Mouse (Mus musculus) lung, postnatal 36 days (tissue): ENCODE measurements around the gene Atp12a.

Source experiments
- DNase-seq: peaks from one replicate; pipeline ENCODE4 v3.0.0; 2022; ENCODE audit warnings: mixed read lengths

Gene Atp12a

DNA sequence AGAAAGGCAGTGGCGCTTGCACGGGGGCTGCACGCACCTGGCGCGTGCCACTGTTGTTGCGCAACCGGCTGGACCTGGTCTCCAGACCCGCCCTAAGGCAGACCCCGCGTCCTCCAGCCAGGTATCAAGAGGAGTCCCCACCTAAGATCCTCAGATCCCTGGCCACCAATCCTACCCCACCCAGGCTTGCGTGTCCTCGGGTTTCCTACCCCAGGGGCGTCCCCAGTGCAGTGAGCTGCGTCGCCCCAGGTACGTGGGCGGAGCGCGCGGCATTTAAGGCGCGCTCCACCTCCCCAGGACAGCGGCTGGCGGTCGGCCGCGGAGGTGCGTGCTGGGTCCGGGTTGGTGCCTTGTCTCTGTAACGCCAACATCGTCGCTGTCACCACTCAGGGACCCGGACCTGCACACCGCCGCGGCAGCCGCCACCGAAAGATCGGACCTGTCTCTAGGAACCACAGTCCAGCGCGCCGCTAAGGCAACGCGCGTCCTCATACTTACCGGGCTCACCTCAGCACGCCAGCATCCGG, at the start of gene Atp12a:
Gene Atp12a, plus strand, starts transcription at position 358 of the 527 bp plus-strand sequence.
- DNase-seq: no peak

DNA sequence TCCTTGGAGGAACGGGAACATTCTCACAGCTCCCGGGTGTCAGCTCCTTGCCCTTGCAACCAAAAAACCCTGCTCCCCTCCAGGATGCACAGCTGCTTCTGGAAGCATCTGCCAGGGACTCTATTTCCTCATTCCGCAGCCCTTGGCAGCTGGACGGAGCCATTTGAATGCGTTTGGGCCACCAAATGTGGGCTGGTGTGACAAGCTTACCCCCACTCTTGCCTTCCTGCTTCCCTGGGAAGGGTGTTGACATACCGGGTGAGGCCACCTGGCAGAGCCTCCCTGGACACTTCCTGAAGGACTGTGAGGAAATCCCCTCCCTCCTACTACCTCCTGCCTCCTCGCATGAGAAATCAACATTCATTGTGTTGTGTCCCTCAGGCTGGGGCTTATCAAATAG, 49.3 kb upstream of the Atp12a start:
- DNase-seq: peak; percentile 14

DNA sequence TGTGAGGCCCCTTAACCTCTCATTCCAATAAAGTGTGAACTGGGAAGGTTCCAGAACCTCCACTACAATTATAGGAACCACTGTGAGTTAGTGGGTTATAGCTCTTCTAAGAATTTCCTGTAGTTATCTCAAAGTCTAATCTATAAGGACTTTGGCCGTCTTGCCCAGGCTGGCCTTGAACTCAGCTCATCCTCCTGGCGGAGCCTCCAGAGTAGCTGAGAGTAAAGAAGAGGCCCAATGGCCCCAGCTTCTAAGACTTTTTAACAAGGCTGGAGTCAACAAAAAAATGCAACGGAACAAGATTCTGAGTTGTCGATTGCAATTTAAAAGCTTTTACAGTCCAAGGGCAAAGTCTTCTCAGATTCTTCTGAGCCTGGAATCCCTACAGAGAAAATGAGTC, 48.5 kb upstream of the Atp12a start:
- DNase-seq: no peak

GRCm38 (mm10) chr14:56322982-56323381, 41.9 kb upstream of the Atp12a start:
- no peak for DNase-seq

DNA sequence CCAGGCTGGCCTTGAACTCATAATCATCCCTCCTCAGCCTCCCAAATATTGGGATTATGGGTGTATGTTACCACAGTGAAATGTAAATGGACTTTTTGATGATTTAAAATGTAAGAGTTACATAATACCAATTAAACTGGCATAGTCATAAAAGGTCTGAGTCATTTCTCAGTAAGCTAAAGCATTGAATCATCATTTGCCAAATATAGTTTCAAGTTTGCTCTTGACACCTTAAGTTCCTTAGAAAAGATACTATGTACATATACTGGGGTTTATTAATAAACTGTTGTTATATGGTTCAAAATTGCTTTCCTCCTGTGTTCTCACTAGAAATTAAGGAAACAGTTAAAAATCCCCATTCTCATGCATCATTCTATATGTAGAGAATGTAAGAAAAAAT, 39.8 kb upstream of the Atp12a start:
- no peak for DNase-seq

DNA sequence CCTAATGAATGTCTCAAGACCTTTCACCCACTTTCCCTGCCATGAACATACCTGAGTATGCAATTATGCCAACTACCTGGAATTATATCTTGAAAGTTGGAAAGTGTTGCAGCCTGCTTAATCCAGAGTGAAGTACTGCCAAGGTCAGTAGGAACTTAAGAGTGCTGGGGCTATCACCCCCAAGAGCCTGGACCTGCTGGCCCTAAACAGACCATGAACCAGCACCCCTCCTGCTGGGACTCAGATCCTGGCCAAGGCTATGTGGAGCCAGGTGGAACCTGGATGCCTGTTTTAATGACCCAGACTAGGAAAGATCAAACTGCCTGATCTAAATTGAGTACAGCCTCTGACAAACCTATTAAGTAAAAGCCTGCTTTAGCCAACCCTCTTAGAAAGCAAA, 31.2 kb upstream of the Atp12a start:
- DNase-seq: no peak

GRCm38 (mm10) chr14:56334437-56334836, 30.4 kb upstream of the Atp12a start:
- no peak for DNase-seq

DNA sequence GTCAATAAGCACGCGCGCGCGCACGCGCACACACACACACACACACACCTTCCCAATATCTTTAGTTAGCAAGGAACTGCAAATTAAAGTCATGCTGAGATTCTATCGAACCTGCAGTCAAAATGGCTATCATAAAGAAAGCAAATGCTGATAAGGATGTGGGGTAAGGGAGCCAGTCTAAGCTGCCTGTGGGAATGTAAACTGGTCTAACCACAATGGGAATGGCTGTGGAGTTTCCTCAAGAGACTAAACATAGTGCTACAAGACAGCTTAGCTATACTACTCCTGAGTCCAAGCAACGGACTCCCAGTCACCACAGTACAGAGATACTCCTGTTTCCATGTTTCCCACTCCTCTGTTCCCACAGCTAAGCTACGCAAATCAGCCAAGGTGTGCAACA, 28.8 kb upstream of the Atp12a start:
- no peak for DNase-seq

DNA sequence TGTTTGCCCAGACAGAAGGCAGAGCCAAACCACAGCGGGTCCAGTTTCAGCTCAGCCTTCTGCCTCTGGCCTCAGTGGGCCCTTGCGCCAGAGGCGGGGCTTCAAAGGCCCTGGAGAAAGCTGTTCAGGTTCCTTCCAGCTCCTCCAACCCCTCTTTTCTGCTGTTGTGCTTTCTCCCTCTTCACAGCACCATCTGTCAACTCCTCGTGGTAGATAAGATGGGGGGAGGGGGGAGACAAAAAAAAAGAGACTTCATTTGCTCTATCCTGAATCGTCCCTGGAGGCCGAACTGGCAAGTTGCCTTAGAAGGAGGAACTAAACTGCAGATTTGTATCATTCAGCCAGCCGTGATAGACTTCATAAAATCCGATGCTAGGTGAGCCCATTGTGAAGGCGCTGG, 27.8 kb upstream of the Atp12a start:
- DNase-seq: no peak

GRCm38 (mm10) chr14:56337696-56338095, 27.2 kb upstream of the Atp12a start:
- no peak for DNase-seq

DNA sequence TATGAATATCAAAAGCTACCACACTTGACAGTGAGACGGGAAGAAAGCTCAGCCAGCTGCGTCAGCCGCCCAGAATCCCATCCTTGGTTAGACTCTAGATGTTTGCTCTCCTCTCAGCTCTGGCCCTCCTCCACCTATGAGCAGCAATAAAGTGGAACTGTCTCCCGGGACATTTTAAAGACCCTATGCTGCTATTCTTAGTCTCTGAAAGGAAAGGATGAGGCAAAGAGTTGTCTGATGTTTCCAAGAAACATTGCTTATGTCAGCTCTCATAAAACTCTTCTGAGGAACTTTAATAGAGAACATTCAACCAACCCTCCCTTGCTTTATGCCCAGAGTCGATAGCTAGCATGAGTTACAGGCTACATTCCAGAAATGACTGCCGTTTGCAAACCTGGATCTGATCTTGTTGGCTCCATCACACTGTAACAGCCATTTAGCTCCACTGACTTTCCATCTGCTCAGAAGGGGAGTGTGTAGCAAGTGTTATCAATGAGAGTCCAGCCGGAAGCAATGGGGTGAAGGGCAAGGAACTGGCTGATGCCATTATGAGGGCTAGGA, 25.9 kb upstream of the Atp12a start:
- DNase-seq: no peak

DNA sequence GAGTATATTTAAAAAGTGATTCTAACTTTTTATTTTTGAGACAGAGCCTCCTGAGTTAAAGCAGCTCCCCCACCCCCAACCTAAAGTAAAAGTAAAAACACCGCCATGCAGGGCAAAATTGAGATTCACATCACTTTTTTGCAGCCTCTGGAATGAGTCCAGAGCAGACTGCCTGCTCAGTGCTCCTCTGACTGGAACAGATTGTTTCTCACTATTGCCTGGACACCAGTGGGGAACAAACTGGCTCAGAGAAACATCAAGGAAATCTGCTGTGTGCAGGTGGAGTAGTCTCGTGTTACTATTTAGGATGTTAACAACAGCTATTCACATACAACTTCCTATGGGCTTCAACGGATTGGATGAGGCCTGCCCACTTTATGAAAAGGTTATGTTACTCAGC, 16.2 kb upstream of the Atp12a start:
- DNase-seq: no peak

GRCm38 (mm10) chr14:56349541-56349940, 15.3 kb upstream of the Atp12a start:
- DNase-seq: no peak

- peak; percentile 29 for DNase-seq
Measured at GRCm38 (mm10) chr14:56351959-56352660, 12.8 kb upstream of the Atp12a start.

DNA sequence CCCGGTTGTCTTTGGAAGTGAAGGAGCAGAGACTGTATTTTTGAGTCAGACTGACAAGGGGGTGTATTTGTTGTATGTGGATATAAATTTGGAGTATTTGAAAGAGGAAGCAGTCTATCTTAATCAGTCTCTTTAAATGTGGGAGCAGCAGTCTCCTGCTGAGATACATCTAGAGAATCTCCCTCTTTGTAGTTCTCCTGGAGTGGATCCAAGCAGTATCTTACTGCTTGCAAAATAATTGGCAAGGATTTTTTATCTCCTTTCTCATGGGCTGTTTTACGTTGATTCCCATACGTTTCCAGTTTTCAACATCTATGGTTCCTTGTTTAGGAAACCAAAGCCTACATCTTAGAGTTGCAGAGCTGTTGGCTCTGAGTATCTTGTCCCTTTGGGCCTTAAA, 10.1 kb upstream of the Atp12a start:
- no peak for DNase-seq

- DNase-seq: no peak
Measured at GRCm38 (mm10) chr14:56355396-56355795, 9.5 kb upstream of the Atp12a start.

DNA sequence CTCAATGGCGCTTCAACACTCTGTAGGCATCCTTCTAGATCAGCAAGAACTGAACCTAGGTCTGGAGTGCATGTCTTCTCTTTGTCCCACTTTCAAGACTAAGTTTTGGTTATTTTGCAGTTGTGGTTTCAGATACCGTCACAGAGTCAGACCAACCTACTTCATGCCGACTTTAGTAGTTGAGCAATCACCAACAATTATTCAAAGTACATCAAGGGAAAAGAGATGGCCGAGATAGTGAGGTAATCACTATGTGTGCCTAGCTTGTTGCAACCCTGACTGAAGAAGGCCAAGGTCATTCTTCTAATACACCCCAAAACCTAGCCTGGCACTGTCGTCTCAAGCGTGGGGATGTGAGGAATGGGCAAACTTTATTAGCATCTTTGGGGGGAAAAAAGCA, 8.7 kb upstream of the Atp12a start:
- no peak for DNase-seq

DNA sequence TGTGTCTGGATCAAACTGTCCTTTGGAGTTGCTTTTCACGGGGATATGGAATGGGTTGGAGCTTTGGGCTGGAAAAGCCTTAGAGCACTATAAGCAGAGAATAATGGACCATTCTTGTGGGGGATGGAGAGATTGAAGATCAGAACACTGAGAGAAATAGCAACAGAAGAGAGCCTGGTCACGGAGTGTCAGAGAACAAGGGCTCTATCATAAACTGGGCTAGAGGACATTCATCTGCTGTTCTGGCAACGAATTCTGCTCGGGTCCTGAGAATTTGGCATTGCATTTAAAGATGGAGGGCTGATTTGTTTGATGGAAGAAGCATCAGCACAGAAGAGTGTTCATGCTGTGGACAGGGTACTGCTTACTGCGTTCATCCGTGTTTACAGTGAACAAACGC, 6.4 kb upstream of the Atp12a start:
- DNase-seq: no peak

DNA sequence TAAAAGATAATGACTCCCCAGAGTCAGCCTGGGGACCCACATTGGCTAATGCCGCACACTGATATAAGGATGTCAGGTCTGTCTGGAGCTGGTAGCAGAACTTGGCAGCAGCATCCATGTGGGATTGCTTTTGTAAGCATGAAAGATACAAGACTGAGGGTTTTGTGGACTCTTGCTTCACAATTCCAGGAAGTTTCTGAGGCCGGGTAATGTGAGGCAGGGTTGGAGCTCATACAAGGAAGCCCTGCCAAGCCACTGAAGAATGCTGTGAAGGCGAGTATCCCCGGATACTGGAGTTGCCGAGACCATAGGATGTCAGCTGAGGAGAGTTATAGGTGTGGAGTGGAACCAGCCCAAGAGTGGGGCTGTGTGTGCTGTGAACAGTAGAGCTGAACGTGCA, 5.7 kb upstream of the Atp12a start:
- DNase-seq: no peak

- no peak for DNase-seq
Measured at GRCm38 (mm10) chr14:56365292-56365691, 424 bp downstream of the Atp12a start.

- no peak for DNase-seq
Measured at GRCm38 (mm10) chr14:56366712-56367111, 1.8 kb downstream of the Atp12a start.

DNA sequence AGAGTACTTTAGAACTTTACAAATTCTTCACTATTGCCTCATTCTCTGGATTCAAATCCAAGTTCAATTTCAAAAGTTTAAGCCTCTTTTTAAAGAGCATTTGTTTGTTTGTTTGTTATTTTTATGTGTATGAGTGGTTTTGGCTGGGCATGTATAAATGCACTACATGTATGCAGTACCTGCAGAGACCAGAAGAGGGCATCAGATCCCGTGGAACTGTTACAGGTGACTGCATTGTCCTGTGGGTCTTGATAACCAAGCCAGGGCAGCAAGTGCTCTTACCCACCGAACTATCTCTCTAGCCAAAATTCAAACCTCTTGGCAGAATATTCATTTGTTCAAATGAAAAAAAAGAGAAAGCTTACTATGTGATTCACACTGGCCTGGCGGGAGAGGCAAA, 4.0 kb downstream of the Atp12a start:
- peak; percentile 30 for DNase-seq

- peak; percentile 89 for DNase-seq
Measured at GRCm38 (mm10) chr14:56375731-56376130, 10.9 kb downstream of the Atp12a start.

DNA sequence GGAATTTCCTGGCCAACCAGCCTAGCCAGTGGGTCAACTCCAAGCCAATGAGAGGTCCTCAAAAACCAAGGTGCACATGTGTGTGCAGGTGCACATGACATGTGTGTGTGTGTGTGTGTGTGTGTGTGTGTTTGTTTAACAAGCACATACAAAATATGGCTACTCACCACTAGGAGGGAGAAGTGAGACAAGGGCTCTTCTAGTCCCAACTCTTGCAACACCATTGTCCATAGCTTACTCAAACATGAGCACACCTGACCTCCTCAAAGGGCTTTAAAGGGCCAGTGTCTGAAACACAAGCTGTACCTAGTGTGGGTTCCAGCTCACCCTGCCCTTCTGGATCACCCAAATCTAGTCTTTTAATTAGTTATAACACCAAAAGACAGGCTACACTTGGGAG, 12.9 kb downstream of the Atp12a start:
- peak; percentile 53 for DNase-seq

DNA sequence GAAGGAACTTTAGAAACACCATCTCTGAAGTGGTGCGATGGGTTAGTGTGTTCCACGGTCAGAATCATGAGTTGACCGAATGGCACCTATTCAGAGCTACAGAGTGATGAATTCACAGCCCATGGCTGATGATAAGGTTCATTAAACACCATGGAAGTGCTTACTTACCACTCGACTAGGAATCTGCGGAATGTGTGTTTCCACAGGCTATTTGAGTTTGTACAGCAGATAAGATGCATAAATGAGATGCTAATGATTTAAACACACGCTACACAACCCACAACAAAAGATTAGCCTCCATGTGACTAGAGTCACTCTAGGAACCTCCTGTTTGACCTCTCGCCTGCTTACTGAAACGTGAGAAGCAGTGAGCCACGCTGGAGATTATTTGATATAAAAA, 14.5 kb downstream of the Atp12a start:
- peak; percentile 52 for DNase-seq
